Mouse (Mus musculus): ENCODE results near the gene Mto1. TPM values are rescaled to one million over a fixed set of nuclear protein-coding genes. Genes with fewer than 3 reads are reported as not detected.

The Mto1 gene
- total and polyA plus RNA-seq, 2 experiments from 2014 or later, result 20.9 to 25.7 TPM

GRCm38 (mm10) chr9:78429551-78429950, 18.5 kb upstream of the Mto1 start:
- no peak overlapping the region for H3K9ac ChIP-seq (replicated peaks; ENCODE audit: low read length)
- H3K36me3 ChIP-seq (ENCODE audit: insufficient read depth, low read length), result no peaks in the 10 kb centered on the region
- 68% methylated on average over 2 of the region's 2 CpGs for WGBS
- no peak overlapping the region for H3K27ac ChIP-seq
- no peaks in the 10 kb centered on the region for H3K9me3 ChIP-seq (ENCODE audit: low read length)
- H3K4me2 ChIP-seq (ENCODE audit: low read depth, low read length), result no peak overlapping the region
- H3K4me3 ChIP-seq (ENCODE audit: low read length), result no peak overlapping the region
- no peak for DNase-seq (ENCODE audit: low spot score)
- no peak for ATAC-seq
- no peaks in the 10 kb centered on the region for H3K4me1 ChIP-seq (ENCODE audit: insufficient read depth, low read length)
- no peak for TF ChIP-seq CTCF (IDR thresholded peaks at IDR 0.05; ENCODE audit: low read depth)
- H3K27me3 ChIP-seq (ENCODE audit: insufficient read depth, low read length), result no peaks in the 10 kb centered on the region

- Histone ChIP-seq H3K27ac (no peak overlapping the region), H3K9me3 (ENCODE audit: low read length) (no peaks in the 10 kb centered on the region), H3K9ac (replicated peaks; ENCODE audit: low read length) (no peak overlapping the region), H3K4me2 (ENCODE audit: low read depth, low read length) (no peak overlapping the region), H3K27me3 (ENCODE audit: insufficient read depth, low read length) (no peaks in the 10 kb centered on the region), H3K4me3 (ENCODE audit: low read length) (no peak overlapping the region), H3K4me1 (ENCODE audit: insufficient read depth, low read length) (no peaks in the 10 kb centered on the region), H3K36me3 (ENCODE audit: insufficient read depth, low read length) (no peaks in the 10 kb centered on the region)
- ATAC-seq (no peak), DNase-seq (ENCODE audit: low spot score) (no peak)
- no peak for TF ChIP-seq CTCF (IDR thresholded peaks at IDR 0.05; ENCODE audit: low read depth)
- 78% methylated on average over 6 of the region's 6 CpGs for WGBS
These were observed 17.5 kb upstream of the Mto1 start for GRCm38 (mm10) chr9:78430486-78430885.

GRCm38 (mm10) chr9:78432471-78432870, 15.5 kb upstream of the Mto1 start:
- ATAC-seq, result no peak

GRCm38 (mm10) chr9:78439426-78439825, 8.6 kb upstream of the Mto1 start:
- no peak overlapping the region for H3K4me3 ChIP-seq (ENCODE audit: low read length)
- ATAC-seq, result no peak
- H3K9ac ChIP-seq (replicated peaks; ENCODE audit: low read length), result no peak overlapping the region
- no peak for TF ChIP-seq CTCF (IDR thresholded peaks at IDR 0.05; ENCODE audit: low read depth)
- H3K4me2 ChIP-seq (ENCODE audit: low read depth, low read length), result no peak overlapping the region
- DNase-seq (ENCODE audit: low spot score), result no peak
- WGBS, result 69% methylated on average over 5 of the region's 5 CpGs
- no peak overlapping the region for H3K27ac ChIP-seq
- peaks cover 41% of the 10 kb centered on the region for H3K27me3 ChIP-seq (ENCODE audit: insufficient read depth, low read length)
- no peaks in the 10 kb centered on the region for H3K9me3 ChIP-seq (ENCODE audit: low read length)
- H3K36me3 ChIP-seq (ENCODE audit: insufficient read depth, low read length), result no peaks in the 10 kb centered on the region
- peaks cover 3% of the 10 kb centered on the region; the same call in 1 of the 2 replicates for H3K4me1 ChIP-seq (ENCODE audit: insufficient read depth, low read length)

More at GRCm38 (mm10) chr9:78432471-78432870, 15.5 kb upstream of the Mto1 start:
- H3K27me3 ChIP-seq (ENCODE audit: insufficient read depth, low read length), result no peaks in the 10 kb centered on the region
- no peak for TF ChIP-seq CTCF (IDR thresholded peaks at IDR 0.05; ENCODE audit: low read depth)
- H3K4me1 ChIP-seq (ENCODE audit: insufficient read depth, low read length), result no peaks in the 10 kb centered on the region
- 91% methylated on average over 5 of the region's 5 CpGs for WGBS
- no peak overlapping the region for H3K4me3 ChIP-seq (ENCODE audit: low read length)
- H3K9me3 ChIP-seq (ENCODE audit: low read length), result no peaks in the 10 kb centered on the region
- H3K9ac ChIP-seq (replicated peaks; ENCODE audit: low read length), result no peak overlapping the region
- no peak overlapping the region for H3K4me2 ChIP-seq (ENCODE audit: low read depth, low read length)
- DNase-seq (ENCODE audit: low spot score), result no peak
- no peaks in the 10 kb centered on the region for H3K36me3 ChIP-seq (ENCODE audit: insufficient read depth, low read length)
- H3K27ac ChIP-seq, result no peak overlapping the region

GRCm38 (mm10) chr9:78442237-78442578, 5.8 kb upstream of the Mto1 start:
- ATAC-seq, result peak; percentile 31; the same call in 1 of the 2 replicates

GRCm38 (mm10) chr9:78442579-78443392, 5.2 kb upstream of the Mto1 start, which contains the start of gene Cgas:
TSS of gene Cgas (minus strand) at chr9:78443237.
- peaks cover 3% of the 10 kb centered on the region; the same call in 1 of the 2 replicates for H3K4me1 ChIP-seq (ENCODE audit: insufficient read depth, low read length)
- WGBS, result under 1% methylated on average over 81 of the region's 81 CpGs
- peaks cover 52% of the 10 kb centered on the region for H3K27me3 ChIP-seq (ENCODE audit: insufficient read depth, low read length)

More at GRCm38 (mm10) chr9:78442237-78442578, 5.8 kb upstream of the Mto1 start:
- Histone ChIP-seq H3K4me2 (ENCODE audit: low read depth, low read length) (peak overlapping the region; percentile 68), H3K9me3 (ENCODE audit: low read length) (no peaks in the 10 kb centered on the region), H3K36me3 (ENCODE audit: insufficient read depth, low read length) (no peaks in the 10 kb centered on the region), H3K27me3 (ENCODE audit: insufficient read depth, low read length) (peaks cover 52% of the 10 kb centered on the region), H3K4me3 (ENCODE audit: low read length) (peak overlapping the region; percentile 43), H3K9ac (replicated peaks; ENCODE audit: low read length) (no peak overlapping the region), H3K27ac (no peak overlapping the region), H3K4me1 (ENCODE audit: insufficient read depth, low read length) (peaks cover 3% of the 10 kb centered on the region; the same call in 1 of the 2 replicates)
- WGBS, result 5% methylated on average over 9 of the region's 9 CpGs
- DNase-seq (ENCODE audit: low spot score), result no peak
- no peak for TF ChIP-seq CTCF (IDR thresholded peaks at IDR 0.05; ENCODE audit: low read depth)

GRCm38 (mm10) chr9:78447606-78447972, 419 bp upstream of the Mto1 start:
- DNase-seq (ENCODE audit: low spot score) (peak; percentile 1), ATAC-seq (peak; percentile 16; the same call in 1 of the 2 replicates)
- Histone ChIP-seq H3K9me3 (ENCODE audit: low read length) (no peaks in the 10 kb centered on the region), H3K9ac (replicated peaks; ENCODE audit: low read length) (peak overlapping the region; percentile 89), H3K27me3 (ENCODE audit: insufficient read depth, low read length) (peaks cover 27% of the 10 kb centered on the region), H3K27ac (0 out of 2 replicates have a peak overlapping the region, but pooled peaks have one; percentile 96), H3K4me1 (ENCODE audit: insufficient read depth, low read length) (peaks cover 6% of the 10 kb centered on the region; the same call in 1 of the 2 replicates), H3K36me3 (ENCODE audit: insufficient read depth, low read length) (peaks cover 5% of the 10 kb centered on the region; the same call in 1 of the 2 replicates), H3K4me3 (ENCODE audit: low read length) (peak overlapping the region; percentile 83), H3K4me2 (ENCODE audit: low read depth, low read length) (peak overlapping the region; percentile 60)
- no peak for TF ChIP-seq CTCF (IDR thresholded peaks at IDR 0.05; ENCODE audit: low read depth)
- 27% methylated on average over 9 of the region's 9 CpGs for WGBS

More at GRCm38 (mm10) chr9:78442579-78443392, 5.2 kb upstream of the Mto1 start, which contains the start of gene Cgas:
- H3K9me3 ChIP-seq (ENCODE audit: low read length), result no peaks in the 10 kb centered on the region
- ATAC-seq, result peak; percentile 70; the same call in 1 of the 2 replicates
- H3K4me3 ChIP-seq (ENCODE audit: low read length), result peak within 1 kb of the TSS; percentile 43
- H3K36me3 ChIP-seq (ENCODE audit: insufficient read depth, low read length), result no peaks in the 10 kb centered on the region
- no peak within 1 kb of the TSS for H3K27ac ChIP-seq
- no peak for TF ChIP-seq CTCF (IDR thresholded peaks at IDR 0.05; ENCODE audit: low read depth)
- peak; percentile 62 for DNase-seq (ENCODE audit: low spot score)
- peak within 1 kb of the TSS; percentile 68 for H3K4me2 ChIP-seq (ENCODE audit: low read depth, low read length)
- peak within 1 kb of the TSS; percentile 35 for H3K9ac ChIP-seq (replicated peaks; ENCODE audit: low read length)
